Mouse (Mus musculus): ENCODE data around the gene Kcnip4. TPM values are rescaled to one million over a fixed set of nuclear protein-coding genes. Genes with fewer than 3 reads are reported as not detected.

The Kcnip4 gene
- polyA plus RNA-seq, 1 experiment from 2014 or later = 2.6 TPM

DNA sequence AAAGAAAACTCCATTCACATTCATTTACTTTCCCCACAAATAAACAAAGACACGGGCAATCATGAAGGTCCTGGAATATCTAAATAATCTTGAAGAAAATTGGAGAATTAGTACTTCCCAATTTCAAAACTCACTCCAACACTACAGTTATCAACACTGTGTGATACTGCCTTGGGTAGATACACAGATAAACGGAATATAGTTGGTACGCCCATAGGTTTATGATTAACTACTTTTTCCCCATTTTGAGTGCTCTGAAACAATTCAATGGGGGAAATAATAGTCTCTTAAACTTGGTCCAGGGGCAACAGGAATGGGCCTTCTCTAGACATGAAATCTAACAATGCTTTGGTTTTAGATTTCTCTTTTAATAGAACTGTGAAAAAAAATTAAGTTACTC is 978.9 kb downstream of the Kcnip4 start:
- Histone ChIP-seq H3K27ac (ENCODE audit: low read length) (no peak overlapping the region), H3K36me3 (ENCODE audit: control insufficient read depth, insufficient read depth, low read length) (no peaks in the 10 kb centered on the region), H3K9ac (ENCODE audit: low read length) (no peak overlapping the region), H3K4me3 (replicated peaks; ENCODE audit: low read length) (no peak overlapping the region), H3K4me1 (ENCODE audit: control insufficient read depth, insufficient read depth, low read length) (no peaks in the 10 kb centered on the region), H3K4me2 (ENCODE audit: low read depth, low read length) (no peak overlapping the region), H3K27me3 (ENCODE audit: control insufficient read depth, insufficient read depth, low read length) (no peaks in the 10 kb centered on the region), H3K9me3 (replicated peaks; ENCODE audit: control insufficient read depth, low read length) (no peaks in the 10 kb centered on the region)
- no peak for ATAC-seq (ENCODE audit: insufficient read depth, low FRiP score)
- 58% methylated on average over 3 of the region's 3 CpGs for WGBS

DNA sequence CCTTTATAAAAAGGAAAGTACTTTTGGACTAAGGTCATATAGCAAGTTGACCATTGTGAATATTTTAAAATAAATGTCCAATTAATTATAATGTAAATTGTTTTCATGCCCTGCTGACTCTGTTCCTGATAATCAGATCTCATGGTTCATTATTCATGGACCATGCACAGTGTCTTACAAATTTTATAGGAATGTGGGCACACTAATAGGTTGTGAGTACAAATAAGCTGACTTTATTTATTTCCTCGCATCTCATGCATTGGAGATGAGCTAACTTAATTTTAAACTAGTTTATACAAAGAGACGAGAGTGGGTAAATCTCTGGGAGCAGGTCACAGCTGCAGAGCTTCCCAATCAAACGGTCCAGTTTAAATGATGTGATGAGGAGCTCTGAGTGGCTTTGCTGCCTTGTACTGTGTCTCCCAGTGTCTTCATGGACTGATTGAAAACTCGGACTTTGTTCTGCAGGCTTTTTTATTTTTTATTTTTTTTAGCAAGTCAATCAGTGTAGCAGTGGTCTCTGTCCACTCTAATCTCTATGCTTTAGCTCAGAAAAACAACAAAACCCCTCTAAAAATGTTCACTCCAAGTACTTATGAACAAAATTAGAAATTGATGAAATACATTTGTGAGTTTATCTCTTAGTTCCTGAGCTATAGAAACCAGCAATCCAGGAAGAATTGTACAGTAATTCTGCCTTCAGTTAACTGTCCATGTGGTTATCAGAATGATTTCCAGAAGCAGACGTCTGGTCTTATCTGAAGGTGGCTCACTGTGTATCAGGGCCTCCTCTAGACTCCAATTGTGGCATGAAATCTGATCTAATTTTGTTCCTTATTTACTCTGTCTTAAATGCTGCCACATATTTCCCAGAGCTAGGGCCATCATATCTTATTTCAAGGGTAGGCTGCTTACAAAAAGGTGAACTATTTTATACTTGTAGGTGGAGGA is 979.6 kb downstream of the Kcnip4 start:
- H3K4me2 ChIP-seq (ENCODE audit: low read depth, low read length) = no peak overlapping the region
- H3K4me1 ChIP-seq (ENCODE audit: control insufficient read depth, insufficient read depth, low read length) = no peaks in the 10 kb centered on the region
- H3K9me3 ChIP-seq (replicated peaks; ENCODE audit: control insufficient read depth, low read length) = no peaks in the 10 kb centered on the region
- no peak overlapping the region for H3K27ac ChIP-seq (ENCODE audit: low read length)
- H3K27me3 ChIP-seq (ENCODE audit: control insufficient read depth, insufficient read depth, low read length) = no peaks in the 10 kb centered on the region
- no peaks in the 10 kb centered on the region for H3K36me3 ChIP-seq (ENCODE audit: control insufficient read depth, insufficient read depth, low read length)
- WGBS = 45% methylated on average over 5 of the region's 5 CpGs
- H3K4me3 ChIP-seq (replicated peaks; ENCODE audit: low read length) = no peak overlapping the region
- no peak overlapping the region for H3K9ac ChIP-seq (ENCODE audit: low read length)
- no peak for ATAC-seq (ENCODE audit: insufficient read depth, low FRiP score)

DNA sequence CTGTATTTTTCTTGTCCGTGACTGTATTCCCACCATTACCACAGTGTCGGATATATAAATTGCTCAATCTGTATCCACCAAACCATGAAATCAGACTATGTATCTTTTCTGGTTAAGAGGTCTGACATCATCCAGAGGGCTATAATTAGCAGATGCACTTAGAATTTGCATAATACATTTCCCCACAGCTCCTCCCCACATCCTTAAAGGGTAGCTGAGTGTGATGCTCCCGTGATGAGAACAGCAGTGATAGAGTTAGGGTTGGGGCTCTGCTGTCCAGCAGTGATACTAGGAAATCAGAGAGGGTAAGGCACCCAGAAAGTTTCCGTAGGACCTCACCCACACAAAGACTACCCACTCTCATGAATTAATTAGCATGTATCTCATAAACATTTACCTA is 1006.7 kb downstream of the Kcnip4 start:
- no peaks in the 10 kb centered on the region for H3K36me3 ChIP-seq (ENCODE audit: control insufficient read depth, insufficient read depth, low read length)
- H3K9me3 ChIP-seq (replicated peaks; ENCODE audit: control insufficient read depth, low read length) = no peaks in the 10 kb centered on the region
- 77% methylated on average over 4 of the region's 4 CpGs for WGBS
- no peak overlapping the region for H3K4me3 ChIP-seq (replicated peaks; ENCODE audit: low read length)
- H3K9ac ChIP-seq (ENCODE audit: low read length) = no peak overlapping the region
- no peak overlapping the region for H3K4me2 ChIP-seq (ENCODE audit: low read depth, low read length)
- H3K27me3 ChIP-seq (ENCODE audit: control insufficient read depth, insufficient read depth, low read length) = no peaks in the 10 kb centered on the region
- no peaks in the 10 kb centered on the region for H3K4me1 ChIP-seq (ENCODE audit: control insufficient read depth, insufficient read depth, low read length)
- no peak for ATAC-seq (ENCODE audit: insufficient read depth, low FRiP score)
- no peak overlapping the region for H3K27ac ChIP-seq (ENCODE audit: low read length)

DNA sequence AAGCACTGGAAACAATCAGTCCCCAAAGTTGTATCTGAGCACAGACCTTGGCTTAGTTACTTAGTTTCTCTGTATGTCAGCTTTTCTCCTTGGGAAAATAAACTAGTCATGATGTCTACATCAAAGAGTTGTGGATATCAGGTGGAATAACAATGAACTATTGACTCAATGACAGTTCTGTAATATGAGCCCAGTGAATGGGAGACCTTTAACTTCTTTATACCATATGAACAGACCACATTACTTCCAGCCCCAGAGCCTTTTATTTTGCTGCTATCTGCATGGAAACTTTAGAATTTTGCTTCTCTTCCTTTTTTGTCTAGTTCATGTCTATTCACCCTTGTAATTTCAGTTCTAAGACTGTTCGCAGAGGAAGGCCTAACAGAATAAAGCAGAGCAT is 1011.4 kb downstream of the Kcnip4 start:
- WGBS = 92% methylated on average over 1 of the region's 1 CpGs
- Histone ChIP-seq H3K27me3 (ENCODE audit: control insufficient read depth, insufficient read depth, low read length) (no peaks in the 10 kb centered on the region), H3K27ac (ENCODE audit: low read length) (no peak overlapping the region), H3K9me3 (replicated peaks; ENCODE audit: control insufficient read depth, low read length) (no peaks in the 10 kb centered on the region), H3K36me3 (ENCODE audit: control insufficient read depth, insufficient read depth, low read length) (no peaks in the 10 kb centered on the region), H3K4me3 (replicated peaks; ENCODE audit: low read length) (no peak overlapping the region), H3K9ac (ENCODE audit: low read length) (no peak overlapping the region), H3K4me2 (ENCODE audit: low read depth, low read length) (no peak overlapping the region), H3K4me1 (ENCODE audit: control insufficient read depth, insufficient read depth, low read length) (no peaks in the 10 kb centered on the region)
- no peak for ATAC-seq (ENCODE audit: insufficient read depth, low FRiP score)

DNA sequence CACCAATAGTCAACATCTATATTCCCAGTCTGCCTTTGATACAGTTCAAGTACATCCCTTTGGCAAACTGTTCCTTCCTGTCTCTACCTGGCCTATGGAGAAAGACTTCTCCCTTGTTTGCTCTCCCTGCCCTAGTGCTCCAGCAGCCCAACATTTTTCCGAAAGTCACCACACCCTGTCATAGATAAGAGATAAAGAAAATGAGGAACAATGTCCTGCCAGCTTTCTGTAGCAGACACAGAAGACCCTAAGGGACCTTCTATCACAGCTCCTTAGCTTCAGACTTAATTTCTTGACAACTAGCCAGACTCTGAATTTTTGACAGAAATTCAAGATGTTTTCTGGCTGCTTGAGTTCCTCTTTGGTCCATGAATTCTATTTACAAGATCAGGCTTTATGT is 1013.4 kb downstream of the Kcnip4 start:
- WGBS = 59% methylated on average over 1 of the region's 1 CpGs
- Histone ChIP-seq H3K9ac (ENCODE audit: low read length) (no peak overlapping the region), H3K36me3 (ENCODE audit: control insufficient read depth, insufficient read depth, low read length) (no peaks in the 10 kb centered on the region), H3K27ac (ENCODE audit: low read length) (no peak overlapping the region), H3K4me1 (ENCODE audit: control insufficient read depth, insufficient read depth, low read length) (no peaks in the 10 kb centered on the region), H3K4me3 (replicated peaks; ENCODE audit: low read length) (no peak overlapping the region), H3K27me3 (ENCODE audit: control insufficient read depth, insufficient read depth, low read length) (no peaks in the 10 kb centered on the region), H3K4me2 (ENCODE audit: low read depth, low read length) (no peak overlapping the region), H3K9me3 (replicated peaks; ENCODE audit: control insufficient read depth, low read length) (no peaks in the 10 kb centered on the region)
- ATAC-seq (ENCODE audit: insufficient read depth, low FRiP score) = no peak

DNA sequence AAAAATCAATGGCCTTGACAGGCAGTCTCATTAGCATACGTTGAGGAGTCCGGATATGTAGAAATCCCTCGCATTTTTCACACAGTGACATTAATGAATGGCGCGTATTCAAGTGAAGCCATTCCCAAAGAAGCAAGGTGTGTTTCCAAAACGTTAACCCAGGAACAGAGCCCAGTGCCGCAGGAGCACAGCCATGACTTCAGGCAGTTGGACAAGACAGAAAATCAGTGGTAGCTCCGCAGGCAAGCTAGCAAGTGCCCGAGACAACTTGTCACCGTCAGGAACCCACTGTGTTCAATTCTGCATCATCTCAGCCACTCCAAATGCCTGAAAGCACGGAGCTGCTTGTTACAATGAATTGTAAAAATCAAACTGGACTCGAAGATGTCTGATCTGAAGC is 1014.5 kb downstream of the Kcnip4 start:
- Histone ChIP-seq H3K4me2 (ENCODE audit: low read depth, low read length) (no peak overlapping the region), H3K9me3 (replicated peaks; ENCODE audit: control insufficient read depth, low read length) (no peaks in the 10 kb centered on the region), H3K27me3 (ENCODE audit: control insufficient read depth, insufficient read depth, low read length) (no peaks in the 10 kb centered on the region), H3K27ac (ENCODE audit: low read length) (no peak overlapping the region), H3K4me3 (replicated peaks; ENCODE audit: low read length) (no peak overlapping the region), H3K4me1 (ENCODE audit: control insufficient read depth, insufficient read depth, low read length) (no peaks in the 10 kb centered on the region), H3K36me3 (ENCODE audit: control insufficient read depth, insufficient read depth, low read length) (no peaks in the 10 kb centered on the region), H3K9ac (ENCODE audit: low read length) (no peak overlapping the region)
- ATAC-seq (ENCODE audit: insufficient read depth, low FRiP score) = no peak
- WGBS = 67% methylated on average over 12 of the region's 12 CpGs

DNA sequence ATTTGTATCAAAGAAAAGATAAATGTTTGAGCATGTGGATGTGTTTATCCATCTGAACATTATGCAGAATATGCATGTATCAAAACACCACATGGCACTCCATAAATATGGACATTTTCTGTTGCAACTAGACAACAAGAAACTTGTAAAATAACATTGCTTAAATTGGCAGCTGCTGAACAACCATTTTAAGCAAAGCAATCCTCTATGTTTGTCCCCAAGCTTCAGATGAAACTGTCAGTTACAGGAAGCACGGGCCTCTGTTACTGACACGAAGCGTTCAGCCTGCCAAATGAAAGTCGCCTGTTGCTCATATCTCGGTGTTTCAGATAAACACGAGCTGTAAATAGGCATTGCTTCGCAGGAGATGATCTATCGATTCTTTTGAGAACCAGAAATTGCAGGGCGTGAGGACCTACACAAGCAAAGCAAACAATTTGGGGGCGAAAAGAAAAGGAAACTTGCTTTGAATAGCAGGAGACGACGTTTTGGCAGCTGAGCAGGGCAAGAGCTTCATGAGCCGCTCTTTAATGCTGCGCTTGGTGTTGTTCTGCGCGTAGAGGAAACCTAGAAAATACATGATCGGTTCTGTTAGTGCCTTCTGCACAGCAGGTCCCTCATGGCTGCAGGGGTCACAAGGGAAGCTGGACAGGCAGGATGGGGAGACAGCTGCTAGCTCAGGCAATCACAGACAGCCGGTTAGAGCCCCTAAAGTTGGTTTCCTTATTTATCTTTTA is 1015.3 kb downstream of the Kcnip4 start:
- H3K4me1 ChIP-seq (ENCODE audit: control insufficient read depth, insufficient read depth, low read length) = no peaks in the 10 kb centered on the region
- H3K36me3 ChIP-seq (ENCODE audit: control insufficient read depth, insufficient read depth, low read length) = no peaks in the 10 kb centered on the region
- ATAC-seq (ENCODE audit: insufficient read depth, low FRiP score) = no peak
- WGBS = 52% methylated on average over 18 of the region's 18 CpGs
- H3K27ac ChIP-seq (ENCODE audit: low read length) = no peak overlapping the region
- H3K4me2 ChIP-seq (ENCODE audit: low read depth, low read length) = peak overlapping the region; percentile 10; the same call in 1 of the 2 replicates
- H3K4me3 ChIP-seq (replicated peaks; ENCODE audit: low read length) = no peak overlapping the region
- no peaks in the 10 kb centered on the region for H3K27me3 ChIP-seq (ENCODE audit: control insufficient read depth, insufficient read depth, low read length)
- no peak overlapping the region for H3K9ac ChIP-seq (ENCODE audit: low read length)
- H3K9me3 ChIP-seq (replicated peaks; ENCODE audit: control insufficient read depth, low read length) = no peaks in the 10 kb centered on the region

DNA sequence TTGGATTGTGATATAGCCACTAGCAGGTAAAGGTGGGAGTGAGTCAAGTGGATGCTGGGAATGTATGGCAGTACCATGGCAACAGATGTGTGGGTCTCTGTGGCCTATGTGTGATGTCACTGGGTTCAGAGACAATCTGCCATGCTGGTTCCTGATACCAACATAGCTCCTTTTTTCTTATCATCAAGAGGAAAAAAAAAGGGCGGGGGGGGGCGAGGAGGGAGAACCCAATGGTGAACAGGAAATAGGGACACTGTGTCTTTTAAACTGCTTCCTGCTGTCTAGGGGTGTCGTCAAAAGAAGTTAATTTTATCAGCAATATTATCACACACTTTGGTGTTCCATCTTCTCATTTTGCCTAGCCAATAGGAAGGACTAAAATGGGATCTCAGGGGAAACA is 1021.6 kb downstream of the Kcnip4 start:
- Histone ChIP-seq H3K9me3 (replicated peaks; ENCODE audit: control insufficient read depth, low read length) (no peaks in the 10 kb centered on the region), H3K4me1 (ENCODE audit: control insufficient read depth, insufficient read depth, low read length) (no peaks in the 10 kb centered on the region), H3K9ac (ENCODE audit: low read length) (no peak overlapping the region), H3K4me3 (replicated peaks; ENCODE audit: low read length) (no peak overlapping the region), H3K36me3 (ENCODE audit: control insufficient read depth, insufficient read depth, low read length) (no peaks in the 10 kb centered on the region), H3K27ac (ENCODE audit: low read length) (no peak overlapping the region), H3K27me3 (ENCODE audit: control insufficient read depth, insufficient read depth, low read length) (no peaks in the 10 kb centered on the region), H3K4me2 (ENCODE audit: low read depth, low read length) (no peak overlapping the region)
- WGBS = 68% methylated on average over 3 of the region's 3 CpGs
- no peak for ATAC-seq (ENCODE audit: insufficient read depth, low FRiP score)

DNA sequence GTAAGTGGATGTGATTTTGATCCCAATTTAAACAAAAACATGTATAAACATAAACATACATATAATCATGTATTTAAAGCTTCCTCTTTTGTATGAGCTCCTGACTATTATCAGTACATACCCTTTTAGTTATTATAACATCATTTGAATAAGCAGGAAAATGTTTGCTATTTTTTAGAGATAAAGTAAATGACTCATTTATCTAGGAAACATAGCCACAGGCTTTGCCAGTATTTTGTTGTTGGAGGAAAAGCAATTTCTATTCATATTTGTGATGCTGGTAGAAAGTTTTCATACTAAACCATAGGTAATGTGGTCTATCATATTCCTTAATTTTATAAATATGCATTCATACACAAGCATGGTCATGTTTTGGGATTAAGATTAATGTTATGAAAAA is 1022.3 kb downstream of the Kcnip4 start:
- Histone ChIP-seq H3K9ac (ENCODE audit: low read length) (no peak overlapping the region), H3K27me3 (ENCODE audit: control insufficient read depth, insufficient read depth, low read length) (no peaks in the 10 kb centered on the region), H3K4me1 (ENCODE audit: control insufficient read depth, insufficient read depth, low read length) (no peaks in the 10 kb centered on the region), H3K4me3 (replicated peaks; ENCODE audit: low read length) (no peak overlapping the region), H3K9me3 (replicated peaks; ENCODE audit: control insufficient read depth, low read length) (no peaks in the 10 kb centered on the region), H3K36me3 (ENCODE audit: control insufficient read depth, insufficient read depth, low read length) (no peaks in the 10 kb centered on the region), H3K27ac (ENCODE audit: low read length) (no peak overlapping the region), H3K4me2 (ENCODE audit: low read depth, low read length) (no peak overlapping the region)
- ATAC-seq (ENCODE audit: insufficient read depth, low FRiP score) = no peak

Measured in stomach, embryonic 16.5 days (tissue).